Mouse (Mus musculus) cerebellum, postnatal 14 days (tissue): Measurements from ENCODE around the gene Xlr5a.
A peak's percentile ranks its signal among the peaks of the same experiment; 100 is the strongest.
"Not testable (repeated sequence)": the region's sequence is repeated elsewhere in the genome, so short reads cannot be mapped to it uniquely, and the experiment has no call there.

Experiments
- DNase-seq, 2 experiments: peaks; one replicate each; pipeline ENCODE4 v3.0.0; 2021; ENCODE audit warnings: mixed read lengths in 2 of 2

Xlr5a gene

GRCm38 (mm10) chrX:73292876-73293275 lies at the start of gene Xlr5a, which contains the start of gene Xlr5c:
Xlr5a (minus strand) TSS chrX:73292976.
Xlr5c (minus strand) TSS chrX:73292976.
- DNase-seq, result not testable (repeated sequence)

GRCm38 (mm10) chrX:73342483-73342895 lies 49.7 kb upstream of the Xlr5a start, which contains the start of gene Zfp275:
Zfp275 (plus strand) TSS chrX:73342621.
- peak; percentile 76 to 83 for DNase-seq

DNA sequence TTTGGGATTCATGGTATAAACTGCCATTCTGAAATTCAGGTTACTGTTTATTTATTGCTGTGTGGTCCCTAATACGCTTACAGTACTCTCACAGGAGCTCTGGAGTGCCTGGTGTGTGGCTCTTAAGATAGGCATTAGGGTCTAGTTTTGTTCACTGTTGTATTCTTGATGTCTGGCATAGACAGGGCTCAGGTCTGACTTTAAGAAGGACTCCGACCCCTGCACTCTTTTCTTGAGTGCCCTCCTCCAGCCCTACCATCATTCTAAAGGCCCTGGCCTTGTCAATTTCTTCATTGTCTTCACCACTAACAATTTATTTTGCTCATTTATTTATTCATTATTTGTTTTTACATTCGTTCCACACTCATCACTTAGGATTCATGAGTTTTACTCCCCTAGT lies 49.3 kb upstream of the Xlr5a start:
- no peak for DNase-seq

DNA sequence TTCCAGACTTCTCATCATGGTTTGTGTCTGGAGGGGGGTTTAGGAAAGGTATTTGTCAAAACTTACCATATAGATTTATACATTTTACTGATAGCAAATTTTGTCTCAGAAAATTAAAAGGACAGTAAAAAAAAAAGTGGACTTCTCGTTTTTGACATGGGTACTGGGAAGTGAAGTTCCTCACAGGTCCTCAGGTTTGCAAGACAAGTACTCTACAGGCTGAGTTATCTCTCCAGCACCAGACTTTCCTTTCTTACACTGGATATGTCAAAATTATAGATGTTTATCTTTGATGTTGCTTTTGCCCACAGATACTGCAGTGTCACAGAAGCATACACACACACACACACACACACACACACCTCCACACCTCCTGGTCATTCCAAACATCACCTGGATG lies 48.7 kb upstream of the Xlr5a start:
- no peak for DNase-seq

DNA sequence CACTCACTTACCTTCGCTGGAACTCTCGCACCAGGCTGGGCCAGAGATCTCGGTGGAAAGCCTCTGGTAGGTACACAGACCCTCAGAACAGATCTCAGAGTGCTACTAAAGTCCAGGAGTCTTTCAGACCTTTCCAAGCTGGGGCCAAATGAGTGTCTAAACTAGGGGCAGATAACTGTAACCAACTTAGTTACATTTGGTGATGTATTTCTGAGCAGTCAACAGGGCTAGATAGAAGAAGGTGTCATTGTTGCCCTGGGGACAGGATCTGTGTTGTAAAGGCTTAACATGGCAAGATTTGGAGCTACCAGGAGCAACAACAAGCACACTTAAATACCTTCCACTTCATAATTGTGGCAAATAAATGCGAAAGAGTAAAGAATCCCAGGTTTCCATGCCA lies 44.0 kb upstream of the Xlr5a start, which contains the start of gene Gm45015:
Gene Gm45015, minus strand, starts transcription at position 101 of the 400 bp plus-strand sequence.
- DNase-seq, result no peak

DNA sequence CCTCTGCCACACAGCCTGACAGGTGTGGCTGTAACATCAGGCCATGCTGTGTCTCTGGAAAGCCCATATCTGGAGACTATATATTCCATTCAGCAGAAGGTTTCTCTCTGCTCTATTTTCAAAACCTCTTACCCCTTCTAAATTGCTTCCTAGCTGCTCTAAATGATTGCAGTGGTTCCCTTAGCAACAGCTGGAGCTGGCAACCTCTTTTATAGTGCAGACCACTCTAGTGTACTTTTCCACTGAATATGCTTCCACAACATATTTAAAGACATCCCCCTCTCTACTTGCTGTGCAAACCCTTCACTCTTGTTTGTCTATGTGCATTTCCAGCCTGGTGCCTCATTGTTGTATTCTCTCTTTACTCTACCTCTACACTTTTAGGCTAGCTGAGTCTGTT lies 40.8 kb upstream of the Xlr5a start:
- no peak for DNase-seq

GRCm38 (mm10) chrX:73327215-73327614 lies 34.4 kb upstream of the Xlr5a start:
- DNase-seq, result no peak

DNA sequence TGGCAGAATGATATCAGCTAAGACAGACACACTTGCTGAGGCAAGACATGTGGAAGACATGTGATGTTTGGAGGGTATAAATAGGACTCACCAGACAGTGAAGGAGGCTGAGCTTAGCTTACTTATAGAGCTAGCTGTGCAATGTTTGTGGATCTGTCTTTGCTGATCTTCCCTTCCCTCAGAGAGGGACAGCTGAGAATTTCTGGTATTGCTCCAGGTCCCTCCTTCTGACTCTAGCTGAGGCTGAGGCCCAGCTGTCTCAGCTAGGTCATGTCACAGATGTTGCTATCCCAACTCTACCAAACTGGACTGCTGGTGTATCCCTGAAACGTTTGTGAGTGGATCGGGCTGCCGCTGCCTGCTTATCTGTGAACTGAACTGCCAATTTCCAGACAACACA lies 28.3 kb upstream of the Xlr5a start:
- DNase-seq, result no peak

DNA sequence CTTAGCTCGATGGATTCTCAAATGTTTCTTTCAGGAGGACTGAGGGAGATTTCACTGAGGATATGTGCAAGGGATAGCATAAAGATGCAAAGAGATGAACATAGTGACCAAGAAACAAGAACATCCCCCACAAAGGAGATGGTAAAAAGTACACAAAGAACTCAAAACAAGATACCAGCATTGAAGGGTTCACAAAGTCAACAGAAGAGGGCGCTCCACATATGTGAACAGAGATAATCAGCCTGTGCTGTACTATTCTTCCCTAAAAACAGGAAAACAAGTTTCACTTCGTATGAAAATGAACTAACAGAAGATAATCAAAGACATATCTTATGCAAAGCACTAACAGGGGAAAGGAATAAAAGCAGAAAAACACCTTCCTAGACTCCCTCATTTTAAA lies 19.7 kb upstream of the Xlr5a start:
- DNase-seq, result peak; percentile 41 to 43

GRCm38 (mm10) chrX:73295745-73296144 lies 3.0 kb upstream of the Xlr5a start:
- not testable (repeated sequence) for DNase-seq

GRCm38 (mm10) chrX:73265270-73265669 lies 27.5 kb downstream of the Xlr5a start, which contains the start of gene Xlr3c:
Xlr3c (minus strand) TSS chrX:73265390.
- DNase-seq, result not testable (repeated sequence)

DNA sequence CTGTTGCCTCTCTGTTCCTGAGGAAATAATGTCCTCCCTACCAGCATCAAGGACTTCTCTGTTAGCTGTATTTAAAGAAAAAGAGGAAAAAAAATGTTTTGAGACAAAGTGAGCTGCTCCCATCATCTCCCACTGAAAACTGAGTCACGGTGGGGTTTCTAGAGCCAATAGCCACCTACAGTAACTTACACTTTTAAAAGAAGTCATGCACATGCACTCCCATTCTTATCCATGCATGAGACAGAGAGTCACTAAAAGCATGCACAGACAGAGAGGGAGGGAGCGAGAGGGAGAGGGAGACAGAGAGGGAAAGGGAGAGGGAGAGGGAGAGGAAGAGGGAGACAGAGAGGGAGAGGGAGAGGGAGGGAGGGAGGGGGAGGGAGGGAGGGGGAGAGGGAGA lies 30.3 kb downstream of the Xlr5a start:
- DNase-seq, result not testable (repeated sequence)

DNA sequence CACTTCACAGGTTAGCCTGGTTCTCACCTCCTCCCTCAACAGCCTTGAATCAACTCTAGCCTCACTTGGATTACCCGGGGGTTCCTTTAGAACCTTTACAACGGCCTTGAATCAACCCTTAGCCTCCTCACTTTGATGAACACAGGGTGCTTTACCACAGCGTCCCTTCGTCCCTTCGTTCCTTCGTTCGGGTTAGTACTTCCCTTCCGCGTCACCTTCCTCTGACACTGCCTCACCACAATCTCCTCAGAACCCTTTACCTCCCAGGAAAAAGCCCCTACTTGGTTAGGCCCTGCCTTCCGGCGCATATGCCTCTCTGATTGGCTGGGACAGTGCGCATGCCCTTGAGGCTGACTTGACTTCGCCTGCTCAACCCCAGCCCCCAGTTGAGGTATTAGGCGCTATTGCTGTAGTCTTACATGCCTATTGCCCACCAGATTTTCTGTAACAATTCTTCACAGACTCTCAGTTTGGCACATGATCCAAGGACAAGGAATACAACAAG lies 49.9 kb downstream of the Xlr5a start, which contains the start of gene Xlr4c:
Gene Xlr4c, minus strand, starts transcription at position 310 of the 505 bp plus-strand sequence.
- DNase-seq, result not testable (repeated sequence)

DNA sequence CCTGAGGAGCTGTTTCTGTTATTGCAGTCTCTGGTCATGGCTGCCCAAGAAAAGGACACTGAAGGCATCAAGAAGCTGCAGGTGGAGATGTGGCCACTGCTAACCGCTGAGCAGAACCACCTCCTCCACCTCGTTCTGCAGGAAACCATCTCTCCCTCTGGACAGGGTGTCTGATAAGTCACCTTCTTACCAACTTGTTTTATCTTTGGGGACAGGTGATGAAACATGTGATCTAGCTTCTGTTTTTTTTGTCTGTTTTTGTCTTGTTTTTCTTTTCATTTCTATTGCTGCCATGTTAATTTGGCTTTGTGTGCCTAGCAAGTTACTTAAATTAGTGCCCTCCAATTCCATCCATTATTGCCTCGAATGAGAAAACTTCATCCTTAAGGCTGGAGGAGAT lies 63.5 kb downstream of the Xlr5a start:
- no peak for DNase-seq

DNA sequence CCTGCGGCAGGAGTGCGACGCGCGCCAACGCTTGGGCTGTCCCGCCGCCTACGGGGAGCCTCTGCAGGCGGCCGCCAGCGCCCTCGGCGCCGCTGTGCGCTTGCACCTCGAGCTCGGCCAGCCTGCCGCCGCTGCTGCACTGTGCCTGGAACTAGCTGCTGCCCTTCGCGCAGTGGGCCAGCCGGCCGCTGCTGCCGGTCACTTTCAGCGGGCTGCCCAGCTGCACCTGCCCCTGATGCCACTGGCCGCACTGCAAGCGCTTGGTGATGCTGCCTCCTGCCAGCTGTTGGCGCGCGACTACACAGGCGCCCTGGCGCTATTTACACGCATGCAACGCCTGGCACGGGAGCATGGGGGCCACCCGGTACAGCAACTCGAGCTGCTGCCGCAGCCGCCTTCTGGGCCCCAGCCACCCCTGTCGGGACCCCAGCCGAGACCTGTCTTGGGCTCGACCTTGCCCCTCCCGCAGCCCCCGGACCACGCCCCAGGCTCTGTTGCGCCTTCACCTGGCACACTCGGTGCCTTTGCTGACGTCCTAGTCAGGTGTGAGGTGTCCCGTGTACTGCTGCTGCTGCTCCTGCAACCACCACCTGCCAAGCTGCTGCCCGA lies 64.1 kb downstream of the Xlr5a start:
- peak; percentile 66 to 68 for DNase-seq

GRCm38 (mm10) chrX:73227914-73228605 lies 64.7 kb downstream of the Xlr5a start, which contains the start of gene F8a:
F8a (plus strand) TSS chrX:73228291.
- peak; percentile 82 to 83 for DNase-seq

DNA sequence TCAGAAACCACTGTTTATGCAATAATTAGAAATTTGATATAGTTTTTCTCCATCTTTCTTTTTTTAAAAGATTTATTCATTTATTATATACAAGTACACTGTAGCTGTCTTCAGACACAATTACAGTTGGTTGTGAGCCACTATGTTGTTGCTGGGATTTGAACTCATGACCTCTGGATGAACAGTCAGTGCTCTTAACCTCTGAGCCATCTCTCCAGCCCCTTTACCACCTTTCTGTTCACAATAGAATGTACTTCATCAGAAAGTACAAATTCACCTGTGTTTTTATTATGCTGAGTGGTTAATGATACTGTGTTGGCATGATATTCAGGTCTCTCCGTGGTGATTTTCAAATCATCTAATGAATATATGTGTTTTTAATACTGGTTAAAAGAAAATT lies 67.4 kb downstream of the Xlr5a start:
- no peak for DNase-seq

DNA sequence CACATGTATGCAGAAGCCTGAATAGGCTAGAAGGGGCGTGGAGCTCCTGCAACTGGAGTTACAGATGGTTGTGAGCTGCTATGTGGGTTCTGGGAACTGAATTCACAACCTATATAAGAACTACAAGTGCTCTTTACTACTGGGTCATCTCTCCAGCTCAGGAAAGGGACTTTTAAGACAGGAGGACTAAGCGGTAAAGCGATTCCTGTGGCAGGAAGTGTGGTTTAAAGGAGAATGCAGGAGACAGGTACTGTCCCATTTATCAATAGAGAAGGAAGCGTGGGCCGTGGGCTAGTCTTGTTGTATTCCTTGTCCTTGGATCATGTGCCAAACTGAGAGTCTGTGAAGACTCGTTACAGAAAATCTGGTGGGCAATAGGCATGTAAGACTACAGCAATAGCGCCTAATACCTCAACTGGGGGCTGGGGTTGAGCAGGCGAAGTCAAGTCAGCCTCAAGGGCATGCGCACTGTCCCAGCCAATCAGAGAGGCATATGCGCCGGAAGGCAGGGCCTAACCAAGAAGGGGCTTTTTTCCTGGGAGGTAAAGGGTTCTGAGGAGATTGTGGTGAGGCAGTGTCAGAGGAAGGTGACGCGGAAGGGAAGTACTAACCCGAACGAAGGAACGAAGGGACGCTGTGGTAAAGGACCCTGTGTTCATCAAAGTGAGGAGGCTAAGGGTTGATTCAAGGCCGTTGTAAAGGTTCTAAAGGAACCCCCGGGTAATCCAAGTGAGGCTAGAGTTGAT lies 78.8 kb downstream of the Xlr5a start, which contains the start of gene Xlr4b:
Gene Xlr4b, plus strand, starts transcription at position 515 of the 746 bp plus-strand sequence.
- DNase-seq, result not testable (repeated sequence)

- peak in 1 of 2 experiments; percentile 15 for DNase-seq
These were observed 100.8 kb downstream of the Xlr5a start, which contains the start of gene Xlr3b for GRCm38 (mm10) chrX:73191934-73192333. Xlr3b (plus strand) TSS chrX:73192207.

DNA sequence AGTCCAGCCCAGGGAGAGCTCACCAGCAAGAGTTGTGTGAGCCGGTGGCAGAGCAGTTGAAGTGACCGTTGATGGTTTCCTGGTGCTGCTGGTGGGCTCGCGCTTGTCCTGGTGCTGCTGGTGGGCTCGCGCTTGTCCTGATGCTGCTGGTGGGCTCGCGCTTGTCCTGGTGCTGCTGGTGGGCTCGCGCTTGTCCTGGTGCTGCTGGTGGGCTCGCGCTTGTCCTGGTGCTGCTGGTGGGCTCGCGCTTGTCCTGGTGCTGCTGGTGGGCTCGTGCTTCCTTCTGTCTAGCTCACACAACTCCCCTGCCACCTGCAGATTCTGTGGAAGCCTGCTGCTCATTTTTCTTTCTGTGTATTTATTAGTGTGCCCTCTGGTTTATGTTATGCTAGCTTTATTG lies 115.9 kb downstream of the Xlr5a start, which contains the start of gene Spin2d:
Gene Spin2d, minus strand, starts transcription at position 101 of the 400 bp plus-strand sequence.
- not testable (repeated sequence) for DNase-seq

GRCm38 (mm10) chrX:73149350-73149749 lies 143.4 kb downstream of the Xlr5a start, which contains the start of gene DXBay18:
DXBay18 (minus strand) TSS chrX:73149450.
- not testable (repeated sequence) for DNase-seq

GRCm38 (mm10) chrX:73148496-73148895 lies 144.3 kb downstream of the Xlr5a start, which contains the start of gene Xlr5b:
Xlr5b (plus strand) TSS chrX:73148796.
- DNase-seq, result not testable (repeated sequence)
